Mouse (Mus musculus): ENCODE results near the gene Ppl.

Gene Ppl

DNA sequence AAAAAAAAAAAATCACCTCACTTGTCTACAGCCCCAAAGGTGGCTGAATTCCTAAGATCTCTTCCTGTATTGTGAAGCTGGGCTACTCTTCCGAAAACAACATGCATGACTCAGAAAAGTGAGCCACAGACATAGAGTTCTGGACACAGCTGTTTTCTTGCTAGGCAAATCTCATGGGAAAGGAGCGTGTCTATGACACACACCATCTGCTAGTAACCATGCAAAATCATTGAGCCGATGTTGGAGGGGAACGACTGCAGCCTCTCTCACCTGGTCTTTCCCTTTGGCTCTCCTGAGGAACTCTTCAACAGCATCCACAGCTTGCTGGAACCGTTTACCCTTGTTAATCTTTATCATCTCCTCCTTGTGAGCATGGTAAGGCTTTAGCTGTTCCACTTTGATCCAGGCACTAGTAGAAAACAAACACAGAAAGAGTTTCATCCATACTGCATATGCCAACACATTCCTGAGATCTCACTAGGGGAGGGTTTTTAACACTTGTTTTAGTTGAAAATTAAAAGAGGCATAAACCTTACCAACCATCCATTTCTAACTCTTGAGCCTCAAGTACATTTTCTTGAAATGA lies 95.5 kb downstream of the Ppl start:
- DNase-seq (ENCODE audit: low read depth, low spot score) = no peak

Measured in telencephalon, adult 2 months (tissue).